Mouse (Mus musculus) lung, adult 2 months (tissue): ENCODE measurements around the gene Ube4b.

Experiments
- CTCF ChIP-seq: fragments of 200-500 bp; IDR thresholded peaks from 2 replicates; pipeline ENCODE4 v1.5.1; 2011; ENCODE audit warnings: mild to moderate bottlenecking, low read length, control low read depth; ENCODE audit not compliant: insufficient read depth
- POLR2A ChIP-seq: fragments of 200-500 bp; IDR thresholded peaks from 2 replicates; pipeline ENCODE4 v1.6.1; 2011; ENCODE audit warnings: low read depth, mild to moderate bottlenecking, control low read depth, low read length, borderline replicate concordance; ENCODE audit errors: extremely low read depth

- TF ChIP-seq CTCF (no peak), POLR2A (no peak)
Observed at GRCm38 (mm10) chr4:149417854-149418365, 8.6 kb downstream of the Ube4b start.
